Mouse (Mus musculus) left cerebral cortex, adult 11 months (tissue): ENCODE data around the gene Thsd4.
"Not testable (repeated sequence)": the region's sequence is repeated elsewhere in the genome, so short reads cannot be mapped to it uniquely, and the experiment has no call there.

Experiments used
- DNase-seq: peaks from one replicate; pipeline ENCODE4 v3.0.0; 2022; ENCODE audit warnings: low spot score

Gene Thsd4

GRCm38 (mm10) chr9:59945241-59945640, 576.6 kb downstream of the Thsd4 start:
- no peak for DNase-seq

- DNase-seq: no peak
Observed at GRCm38 (mm10) chr9:59943826-59944225, 578.0 kb downstream of the Thsd4 start.

- DNase-seq: no peak
Observed at GRCm38 (mm10) chr9:59942501-59943085, 579.3 kb downstream of the Thsd4 start.

- no peak for DNase-seq
Observed at GRCm38 (mm10) chr9:59941885-59942350, 579.9 kb downstream of the Thsd4 start.

- DNase-seq: no peak
Observed at GRCm38 (mm10) chr9:59940913-59941884, 580.6 kb downstream of the Thsd4 start.

- no peak for DNase-seq
Observed at GRCm38 (mm10) chr9:59939691-59940090, 582.2 kb downstream of the Thsd4 start.

- no peak for DNase-seq
Observed at GRCm38 (mm10) chr9:59938529-59938928, 583.3 kb downstream of the Thsd4 start.

GRCm38 (mm10) chr9:59935866-59936265, 586.0 kb downstream of the Thsd4 start:
- not testable (repeated sequence) for DNase-seq

GRCm38 (mm10) chr9:59930248-59930647, 591.6 kb downstream of the Thsd4 start:
- no peak for DNase-seq
